Mouse (Mus musculus): ENCODE data around the gene Pdpk1.
"Not testable (repeated sequence)": the region's sequence is repeated elsewhere in the genome, so short reads cannot be mapped to it uniquely, and the experiment has no call there.

The Pdpk1 gene

GRCm38 (mm10) chr17:24111256-24111655 lies 39.5 kb downstream of the Pdpk1 start:
- peak; percentile 16 for DNase-seq

- no peak for DNase-seq
Observed at GRCm38 (mm10) chr17:24108896-24109295, 41.8 kb downstream of the Pdpk1 start.

GRCm38 (mm10) chr17:24105111-24105510 lies 45.6 kb downstream of the Pdpk1 start:
- no peak for DNase-seq

DNA sequence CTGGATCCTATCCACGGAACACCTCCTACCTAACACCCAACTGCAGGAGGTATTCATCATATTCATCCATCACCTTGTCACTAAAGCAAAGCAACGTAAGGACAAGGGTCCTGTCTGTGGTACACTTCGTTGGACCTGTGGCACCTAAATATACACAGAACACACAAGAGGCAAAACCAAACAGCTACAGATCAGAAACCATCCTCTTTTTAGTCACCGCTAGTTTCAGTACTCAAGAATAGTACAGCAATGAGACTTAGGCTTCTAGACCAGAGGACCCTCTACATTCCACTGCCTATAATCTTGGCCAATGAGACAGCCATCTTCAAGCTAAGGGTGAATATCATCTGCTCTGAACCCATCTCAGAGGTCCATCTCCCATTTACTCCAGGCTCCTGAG lies 52.4 kb downstream of the Pdpk1 start:
- DNase-seq, result no peak

DNA sequence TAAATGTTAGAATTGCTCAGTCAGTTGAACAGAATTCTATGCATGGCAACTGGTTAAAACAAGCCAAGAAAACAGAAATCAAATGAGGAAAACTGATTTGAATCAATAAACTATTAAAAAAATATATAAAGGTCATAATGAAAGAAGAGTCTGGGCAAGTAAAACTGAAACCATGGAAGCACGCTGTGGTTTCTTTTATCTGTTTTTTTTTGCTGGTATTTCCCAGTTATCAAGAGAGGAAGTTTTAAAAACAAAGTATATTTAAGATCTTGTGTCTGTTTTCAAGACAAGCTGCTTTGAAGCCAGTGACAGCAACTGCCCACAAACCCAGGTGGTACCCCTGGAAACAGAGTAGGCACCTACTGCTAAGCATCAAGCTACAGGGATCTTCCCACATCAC lies 60.1 kb downstream of the Pdpk1 start:
- no peak for DNase-seq

DNA sequence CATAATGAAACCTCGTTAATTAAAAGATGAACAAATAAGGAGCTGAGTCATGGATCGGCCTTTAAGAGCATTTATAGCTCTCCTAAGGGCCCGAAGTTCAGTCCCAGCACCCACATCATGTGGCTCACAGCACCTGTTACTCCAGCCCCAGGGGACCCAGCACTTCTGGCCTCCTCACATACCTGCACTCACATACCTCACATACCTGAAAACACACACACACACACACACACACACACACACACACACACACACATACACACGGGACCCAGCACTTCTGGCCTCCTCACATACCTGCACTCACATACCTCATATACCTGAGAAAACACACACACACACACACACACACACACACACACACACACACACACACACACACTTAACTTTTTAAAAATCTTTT lies 64.3 kb downstream of the Pdpk1 start:
- DNase-seq, result not testable (repeated sequence)

- no peak for DNase-seq
Observed at GRCm38 (mm10) chr17:24084593-24084992, 66.1 kb downstream of the Pdpk1 start.

DNA sequence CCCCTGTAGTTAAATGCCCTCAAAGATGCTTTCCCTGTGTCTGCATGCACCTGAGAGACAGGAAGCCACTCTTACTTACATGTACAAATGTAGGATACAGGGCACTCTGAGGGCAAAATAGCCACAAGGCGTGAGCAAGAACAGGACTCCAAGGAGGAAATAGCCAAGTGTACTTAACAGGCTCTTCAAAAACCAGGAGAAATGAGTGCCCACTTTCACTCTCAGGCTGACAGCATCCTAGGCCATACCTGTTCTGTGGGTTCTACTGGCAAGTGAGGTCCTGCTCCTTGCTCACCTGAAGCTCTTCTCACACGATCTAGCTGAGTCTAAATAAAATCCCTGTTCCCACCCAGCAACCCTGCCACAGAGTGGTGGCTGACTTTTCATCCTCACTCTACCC lies 73.6 kb downstream of the Pdpk1 start:
- peak; percentile 22 for DNase-seq

GRCm38 (mm10) chr17:24072919-24073696 lies 77.6 kb downstream of the Pdpk1 start, which contains the start of gene Kctd5:
TSS of gene Kctd5 (minus strand) at chr17:24073485.
- peak; percentile 96 for DNase-seq

GRCm38 (mm10) chr17:24069531-24069930 lies 81.2 kb downstream of the Pdpk1 start:
- no peak for DNase-seq

- DNase-seq, result no peak
Observed at GRCm38 (mm10) chr17:24068271-24068670, 82.5 kb downstream of the Pdpk1 start.

DNA sequence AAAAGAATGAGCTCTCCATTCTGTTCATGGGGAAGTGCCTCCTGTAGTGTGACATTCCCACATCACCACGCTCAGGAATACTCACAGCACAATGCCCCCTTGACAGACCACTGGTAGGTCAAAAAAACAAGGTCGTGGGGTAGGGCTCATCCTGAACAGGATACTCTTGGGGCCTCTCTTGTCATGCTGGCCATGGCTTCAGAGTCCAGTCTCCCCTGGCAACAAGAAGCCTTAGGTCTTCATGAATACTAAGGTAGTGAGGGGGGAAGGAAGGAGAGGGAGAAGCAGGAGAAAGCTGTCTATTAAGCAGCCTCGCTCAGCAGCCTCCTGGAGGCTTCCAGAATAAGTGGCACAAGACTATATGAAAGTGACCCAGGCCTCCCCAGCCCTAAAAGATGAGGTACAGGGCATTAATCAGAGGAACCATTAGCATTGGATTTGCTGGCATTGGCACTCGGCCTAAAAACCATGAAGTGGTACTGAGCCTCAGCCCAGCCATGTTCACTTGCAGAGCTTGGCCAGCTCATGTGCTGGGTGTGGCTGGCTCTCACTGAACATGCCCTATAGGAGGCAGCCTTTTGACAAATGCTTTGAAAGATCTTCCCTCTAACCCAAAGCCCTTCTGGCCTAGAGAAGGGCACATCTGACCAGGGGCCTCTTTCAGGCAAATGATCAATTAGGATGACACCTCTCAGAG lies 88.1 kb downstream of the Pdpk1 start:
- no peak for DNase-seq

DNA sequence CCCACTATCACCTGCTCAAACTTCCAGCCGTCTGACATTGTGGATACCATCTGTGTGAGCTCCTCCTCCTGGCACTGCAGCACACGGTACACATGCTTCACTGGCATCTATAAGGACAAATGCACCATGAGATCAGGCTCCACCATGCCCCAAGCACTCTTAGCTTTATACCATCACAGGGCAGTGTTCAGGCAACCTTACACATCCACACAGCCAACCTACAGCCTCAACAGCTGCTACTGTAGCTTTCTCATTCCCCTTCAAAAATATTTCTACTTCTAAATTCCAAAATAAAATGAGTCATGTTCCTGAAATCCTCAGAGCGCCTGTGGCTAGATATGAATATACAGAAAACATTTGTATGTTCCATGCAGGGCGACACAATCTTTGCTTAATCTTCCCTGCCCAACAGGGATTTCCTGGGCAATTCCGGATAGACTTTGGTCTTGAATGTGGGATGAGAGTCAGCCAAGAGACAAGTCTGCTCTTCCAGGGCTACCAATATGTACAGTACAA lies 92.9 kb downstream of the Pdpk1 start:
- DNase-seq, result no peak

- DNase-seq, result peak; percentile 31
Observed at GRCm38 (mm10) chr17:24056636-24057625, 93.8 kb downstream of the Pdpk1 start.

DNA sequence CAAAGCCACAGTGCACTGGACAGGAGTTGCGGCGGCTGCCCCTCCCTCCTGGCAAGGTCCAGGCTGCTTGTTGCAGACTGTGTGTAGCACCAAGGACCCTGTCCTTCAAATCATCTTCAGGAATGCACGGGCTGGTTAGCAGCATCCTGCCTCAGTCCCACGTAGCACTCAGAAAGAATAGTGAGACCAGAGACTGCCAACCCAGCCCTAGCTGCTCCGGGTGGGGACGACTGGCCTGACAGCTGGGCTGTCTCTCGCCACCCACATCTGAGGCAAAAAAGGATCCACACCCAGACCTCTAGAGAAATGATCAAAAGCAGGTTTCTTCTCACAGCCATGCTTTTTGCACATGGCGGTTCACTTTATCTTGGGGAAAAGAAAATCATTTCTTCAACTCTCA lies 101.7 kb downstream of the Pdpk1 start:
- DNase-seq, result no peak

DNA sequence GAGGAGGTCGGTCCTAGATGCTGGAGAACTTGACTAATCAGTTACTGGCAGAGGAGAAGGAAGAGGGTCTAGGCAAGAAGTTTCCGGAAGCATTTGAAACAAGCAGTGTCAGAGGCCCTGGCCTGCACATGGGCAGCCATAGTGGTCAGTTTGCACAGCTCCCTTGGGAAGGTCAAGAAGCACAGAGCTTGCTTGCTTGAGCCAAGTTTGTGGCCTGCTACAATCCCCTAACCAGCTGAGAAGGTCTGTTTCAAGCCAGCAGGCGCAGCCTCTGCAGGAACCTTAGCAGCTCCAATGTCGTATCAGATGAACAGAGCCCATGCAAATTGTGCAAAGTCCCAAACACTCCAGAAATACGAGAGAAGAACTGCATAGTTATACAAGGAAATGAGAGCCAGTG lies 102.7 kb downstream of the Pdpk1 start:
- no peak for DNase-seq

DNA sequence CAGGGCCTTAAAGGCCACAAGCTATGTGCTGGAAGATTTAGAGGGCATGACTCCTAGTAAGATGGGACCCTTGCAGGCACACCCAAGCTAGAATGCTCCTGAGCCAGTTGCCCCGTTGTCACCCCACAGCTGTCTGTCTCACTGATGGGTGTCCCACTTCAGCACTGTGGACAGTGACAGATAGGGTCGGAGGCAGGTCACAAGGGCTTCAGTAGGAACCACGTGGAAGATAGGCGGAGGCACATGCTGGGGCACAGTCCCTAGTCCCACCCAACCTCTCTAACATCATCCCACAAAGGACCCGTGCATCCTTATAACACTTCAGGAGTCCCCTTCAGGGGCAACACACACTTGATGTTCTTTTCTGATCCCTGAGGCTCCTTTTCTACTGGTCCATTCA lies 104.7 kb downstream of the Pdpk1 start:
- no peak for DNase-seq

- DNase-seq, result no peak
Observed at GRCm38 (mm10) chr17:24045608-24046007, 105.1 kb downstream of the Pdpk1 start.

- no peak for DNase-seq
Observed at GRCm38 (mm10) chr17:24044482-24044881, 106.2 kb downstream of the Pdpk1 start.

DNA sequence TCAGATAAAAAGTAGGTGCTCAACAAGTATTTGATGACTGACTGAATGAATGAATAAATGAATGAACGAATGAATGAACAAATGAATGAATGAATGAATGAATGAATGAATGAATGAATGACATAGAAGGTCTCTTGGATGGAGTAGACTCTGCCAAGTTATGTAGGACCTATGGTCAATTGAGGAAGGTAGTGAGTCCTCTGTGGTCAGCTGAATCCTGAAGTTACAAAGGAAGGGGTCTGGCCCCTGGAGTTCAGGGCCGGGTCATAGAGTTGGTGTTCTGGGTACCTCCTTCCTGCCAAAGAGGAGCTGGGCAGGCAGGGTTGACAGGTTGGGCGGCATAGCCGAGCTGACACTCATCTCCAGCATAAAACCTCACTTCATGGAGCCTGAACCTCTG lies 112.9 kb downstream of the Pdpk1 start, which contains the start of gene Prss27:
Prss27 (plus strand) TSS at position 301 of the 400 bp plus-strand sequence.
- no peak for DNase-seq

- DNase-seq, result no peak
Observed at GRCm38 (mm10) chr17:24037360-24037759, 113.4 kb downstream of the Pdpk1 start.

GRCm38 (mm10) chr17:24036954-24037353 lies 113.8 kb downstream of the Pdpk1 start:
- DNase-seq, result no peak

- no peak for DNase-seq
Observed at GRCm38 (mm10) chr17:24035087-24035486, 115.6 kb downstream of the Pdpk1 start.

Data from lung, postnatal 10 days (tissue).